Mouse (Mus musculus): ENCODE measurements around the gene Atoh7.

The Atoh7 gene

DNA sequence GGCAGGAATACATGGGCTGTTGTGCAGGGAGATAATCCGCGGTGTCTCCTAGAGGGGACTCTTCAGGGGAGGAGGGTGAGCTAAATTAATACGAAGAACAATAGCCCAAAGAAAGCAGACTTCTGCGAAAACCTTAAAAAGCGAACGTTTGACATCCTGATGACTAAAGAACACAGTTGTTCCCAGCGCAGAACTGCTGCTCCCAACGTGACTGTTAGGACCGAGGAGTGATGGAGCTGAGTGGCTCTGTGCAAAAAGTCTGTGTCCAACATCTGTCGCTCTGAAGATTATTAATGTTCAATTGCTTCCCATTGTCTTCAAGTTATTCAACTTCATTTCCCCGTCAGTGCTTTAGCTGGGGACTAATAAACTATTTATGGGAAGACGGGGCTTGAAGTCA is 1.3 kb upstream of the Atoh7 start:
- DNase-seq (ENCODE audit: low spot score in 2 of 2), result no peak

DNA sequence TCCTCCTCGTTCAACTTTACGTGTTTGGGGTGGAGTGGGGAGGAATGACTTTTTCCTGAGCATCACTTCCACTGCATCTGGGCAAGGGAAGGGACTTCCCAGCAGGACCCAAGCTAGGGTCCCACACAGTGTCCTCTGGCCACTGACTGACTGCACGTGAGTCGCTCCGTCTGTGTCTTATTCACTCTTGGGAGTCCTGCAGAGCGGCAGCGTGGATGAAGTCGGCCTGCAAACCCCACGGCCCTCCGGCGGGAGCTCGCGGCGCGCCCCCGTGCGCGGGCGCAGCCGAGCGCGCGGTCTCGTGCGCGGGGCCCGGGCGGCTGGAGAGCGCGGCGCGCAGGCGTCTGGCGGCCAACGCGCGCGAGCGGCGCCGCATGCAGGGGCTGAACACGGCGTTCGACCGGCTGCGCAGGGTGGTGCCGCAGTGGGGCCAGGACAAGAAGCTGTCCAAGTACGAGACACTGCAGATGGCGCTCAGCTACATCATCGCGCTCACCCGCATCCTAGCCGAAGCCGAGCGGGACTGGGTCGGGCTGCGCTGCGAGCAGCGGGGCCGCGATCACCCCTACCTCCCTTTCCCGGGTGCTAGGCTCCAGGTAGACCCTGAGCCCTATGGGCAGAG is 601 bp downstream of the Atoh7 start:
- DNase-seq (ENCODE audit: low spot score in 2 of 2), result peak in 1 of 2 experiments; percentile 14

DNA sequence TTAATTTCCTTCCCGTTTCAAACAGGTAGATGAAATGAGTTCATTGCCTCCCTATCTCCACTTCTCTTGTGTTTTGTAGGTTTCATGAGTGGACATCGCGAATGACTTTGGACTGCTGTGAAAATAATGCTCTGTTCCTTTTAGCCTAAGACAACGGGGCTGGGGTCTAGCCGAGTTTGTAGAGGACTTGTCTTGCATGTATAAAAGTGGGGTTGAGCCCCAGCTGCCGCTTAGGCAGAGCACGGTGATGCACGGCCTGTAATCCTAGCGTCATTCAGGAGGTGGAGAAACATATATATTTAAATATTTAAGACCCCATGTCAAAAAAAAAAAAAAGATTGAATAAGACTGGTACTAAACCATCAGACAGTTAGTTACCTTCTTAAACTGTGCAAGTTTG is 1.2 kb downstream of the Atoh7 start:
- DNase-seq (ENCODE audit: low spot score in 2 of 2), result no peak

DNA sequence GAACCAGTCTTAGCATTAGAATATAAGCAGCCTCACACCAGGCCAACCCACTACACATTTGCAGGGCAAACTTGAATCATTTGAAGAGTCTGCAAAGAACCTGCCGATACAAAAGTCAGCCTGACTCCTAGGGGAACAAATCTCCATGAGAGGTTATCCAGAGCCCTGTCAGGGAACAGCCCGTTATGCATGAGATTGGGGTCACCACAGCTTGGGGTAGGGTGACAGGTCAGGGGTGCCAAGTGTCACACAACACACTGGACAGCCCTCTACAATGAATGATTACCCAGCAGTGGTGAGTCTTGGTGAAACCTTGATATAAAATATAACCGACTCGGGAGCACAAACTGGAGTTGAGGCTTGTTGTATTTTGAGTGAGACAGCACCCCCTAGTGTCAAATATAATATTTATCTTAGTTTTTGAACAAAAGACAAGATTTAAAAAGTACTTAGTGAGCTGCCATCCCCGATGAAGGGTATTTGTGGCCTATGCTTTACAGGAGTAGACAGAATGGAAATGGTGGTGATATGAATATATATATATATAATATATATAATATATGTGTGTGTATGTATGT is 13.7 kb downstream of the Atoh7 start:
- no peak for DNase-seq (ENCODE audit: low spot score in 2 of 2)

DNA sequence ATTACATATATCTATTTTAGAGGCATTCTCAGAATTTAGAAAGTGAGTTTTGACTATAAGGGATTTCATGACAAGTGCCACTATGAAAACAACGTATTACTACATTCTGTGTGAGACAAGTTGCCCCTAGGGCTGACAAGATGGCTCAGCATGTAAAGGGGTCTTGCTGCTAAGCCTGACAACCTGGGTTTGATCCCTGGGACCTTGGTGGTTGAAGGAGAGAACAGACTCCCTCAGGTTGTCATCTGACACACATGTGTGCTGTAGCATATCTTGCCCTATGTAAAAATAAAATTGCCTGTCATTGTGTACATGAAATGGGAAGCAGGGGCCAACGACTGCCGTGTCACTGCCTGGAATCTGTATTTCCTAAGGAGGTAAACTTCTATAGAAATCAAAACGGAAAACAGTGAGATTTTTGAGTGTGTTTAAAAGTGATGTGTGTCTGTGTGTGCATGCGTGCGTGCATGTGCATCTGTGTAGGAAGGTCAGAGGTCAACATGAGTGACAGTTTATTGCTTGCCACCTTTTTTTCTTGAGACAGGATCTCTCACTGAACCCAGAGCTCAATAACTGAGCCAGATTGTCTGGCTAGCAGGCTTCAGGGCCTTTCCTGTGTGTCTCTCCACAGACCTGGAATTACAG is 14.4 kb downstream of the Atoh7 start:
- no peak for DNase-seq (ENCODE audit: low spot score in 2 of 2)

DNA sequence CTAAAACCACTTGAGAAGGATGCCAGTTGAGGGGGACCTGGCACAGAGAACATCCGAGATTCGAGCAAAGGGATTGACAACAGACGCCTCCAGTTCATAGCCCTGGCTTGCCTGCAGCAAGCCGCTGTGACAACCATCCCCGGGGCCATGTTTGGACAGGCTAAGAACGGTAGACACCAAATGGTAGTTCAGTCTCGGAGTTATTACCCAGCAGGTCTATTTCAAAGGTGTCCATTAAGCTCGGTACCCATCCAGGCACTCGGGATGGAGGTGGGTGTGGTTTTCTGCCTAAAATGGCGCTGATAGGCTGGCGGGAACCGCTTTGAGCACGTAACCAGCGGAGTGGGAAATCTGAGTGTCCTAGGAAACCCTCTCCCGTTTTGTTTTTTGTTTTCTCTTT is 16.4 kb downstream of the Atoh7 start:
- DNase-seq (ENCODE audit: low spot score in 2 of 2), result no peak

DNA sequence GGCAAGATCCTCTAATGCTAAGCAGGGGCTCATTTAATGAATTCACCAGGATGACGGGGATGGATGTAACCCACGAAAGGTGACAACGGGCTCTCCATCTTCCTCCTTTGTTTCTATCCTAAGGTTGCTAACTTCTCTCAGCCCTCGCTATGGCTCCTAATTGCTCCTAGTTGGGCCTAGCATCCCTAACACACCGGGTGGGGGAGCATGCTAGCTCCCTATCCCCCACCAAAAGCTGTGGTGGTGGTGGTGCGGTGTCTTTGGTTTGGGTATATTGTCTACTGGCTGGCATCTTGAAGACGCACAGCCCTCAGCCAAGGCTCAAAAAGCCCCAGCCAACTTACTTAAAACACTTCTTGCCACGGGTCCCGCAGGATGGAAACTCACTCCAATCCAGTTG is 16.9 kb downstream of the Atoh7 start:
- no peak for DNase-seq (ENCODE audit: low spot score in 2 of 2)

DNA sequence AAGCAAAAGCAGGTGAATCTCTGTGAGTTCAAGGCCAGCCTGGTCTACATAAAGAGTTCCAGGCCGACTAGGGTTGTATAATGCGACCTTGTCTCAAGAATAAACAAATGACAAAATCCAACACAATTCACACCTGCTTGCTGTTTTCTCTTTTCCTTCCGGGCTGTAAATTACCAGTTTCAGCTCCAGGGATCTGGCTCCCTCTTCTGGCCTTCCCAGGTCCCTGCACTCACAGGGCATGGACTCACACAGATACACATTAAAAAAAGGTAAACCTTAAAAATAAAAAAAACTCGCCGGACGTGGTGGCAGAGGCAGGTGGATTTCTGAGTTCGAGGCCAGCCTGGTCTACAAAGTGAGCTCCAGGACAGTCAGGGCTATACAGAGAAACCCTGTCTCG is 18.1 kb downstream of the Atoh7 start:
- DNase-seq (ENCODE audit: low spot score in 2 of 2), result no peak

DNA sequence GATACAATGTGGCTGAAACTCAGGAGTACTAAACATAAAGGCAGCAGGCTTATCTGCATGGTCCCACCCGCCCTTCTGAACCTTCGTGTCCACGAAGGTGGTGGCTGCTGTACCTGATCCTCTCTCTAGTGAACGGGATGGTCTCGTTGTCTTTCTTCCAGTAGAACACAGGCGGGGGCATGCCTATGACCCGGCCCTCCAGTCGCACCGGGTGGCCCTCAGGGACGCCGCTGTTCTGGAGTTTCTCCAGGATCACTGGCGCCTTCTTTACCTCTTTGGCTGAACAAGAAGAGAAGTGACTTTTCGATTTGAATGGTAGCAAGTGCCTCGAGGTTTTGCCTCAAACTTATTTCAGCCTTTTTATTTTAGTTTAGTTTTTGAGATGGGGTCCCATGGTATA is 20.5 kb downstream of the Atoh7 start:
- no peak for DNase-seq (ENCODE audit: low spot score in 2 of 2)

DNA sequence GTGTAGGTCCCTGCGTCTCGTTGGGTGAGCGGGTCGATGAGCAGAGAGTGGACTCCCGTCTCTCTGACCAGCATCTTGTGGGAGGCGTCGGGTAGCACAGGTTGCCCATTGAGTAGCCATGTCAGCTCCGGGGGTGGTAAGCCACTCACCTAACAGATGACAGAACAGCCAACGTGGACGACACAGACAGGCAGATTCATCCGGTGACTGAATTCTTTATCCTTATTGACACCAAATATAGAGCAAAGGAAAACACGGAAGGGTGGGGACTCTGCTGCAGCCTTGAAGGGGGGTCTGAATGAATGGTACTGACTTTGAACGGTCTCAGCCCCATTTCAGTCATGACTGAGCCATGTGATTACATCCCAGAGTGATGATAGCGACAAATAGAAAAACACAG is 22.5 kb downstream of the Atoh7 start:
- no peak for DNase-seq (ENCODE audit: low spot score in 2 of 2)

DNA sequence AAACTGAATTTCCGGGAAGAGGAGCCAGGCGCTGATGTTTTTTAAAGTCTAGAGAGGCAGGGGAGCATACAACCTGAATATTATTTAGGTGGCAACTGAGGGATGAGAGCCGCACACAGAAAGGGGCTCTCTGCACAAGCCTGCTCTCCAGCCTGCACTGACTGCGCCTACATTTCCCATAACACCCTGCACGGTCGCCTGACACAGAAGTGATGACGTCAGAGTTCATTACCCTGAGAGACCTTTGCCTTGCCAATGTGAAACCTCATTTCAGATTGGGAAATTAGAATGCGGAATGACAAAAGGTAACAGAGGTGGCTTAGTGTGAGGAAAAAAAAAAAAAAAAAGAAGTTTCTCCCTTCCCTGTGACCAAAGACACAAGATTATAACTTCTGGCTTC is 23.1 kb downstream of the Atoh7 start:
- DNase-seq (ENCODE audit: low spot score in 2 of 2), result no peak

DNA sequence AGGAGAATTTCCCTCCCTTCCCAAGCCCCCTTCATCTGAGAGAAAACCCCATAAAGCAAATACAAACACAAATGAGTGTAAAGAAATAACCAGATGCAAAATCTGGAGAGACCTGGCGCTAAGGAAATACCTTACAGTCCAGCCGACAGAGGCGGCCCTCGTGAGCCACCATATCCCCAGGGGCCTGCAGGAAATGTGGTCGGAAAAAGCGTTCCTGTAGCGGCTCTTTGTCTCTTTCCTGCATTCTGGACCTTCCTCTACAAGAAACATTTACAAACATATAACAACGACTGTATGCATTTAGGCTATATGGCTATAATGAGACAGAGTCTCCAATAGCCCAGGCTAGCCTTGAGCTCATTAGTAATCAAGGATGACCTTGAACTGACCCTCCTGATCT is 23.7 kb downstream of the Atoh7 start:
- no peak for DNase-seq (ENCODE audit: low spot score in 2 of 2)

DNA sequence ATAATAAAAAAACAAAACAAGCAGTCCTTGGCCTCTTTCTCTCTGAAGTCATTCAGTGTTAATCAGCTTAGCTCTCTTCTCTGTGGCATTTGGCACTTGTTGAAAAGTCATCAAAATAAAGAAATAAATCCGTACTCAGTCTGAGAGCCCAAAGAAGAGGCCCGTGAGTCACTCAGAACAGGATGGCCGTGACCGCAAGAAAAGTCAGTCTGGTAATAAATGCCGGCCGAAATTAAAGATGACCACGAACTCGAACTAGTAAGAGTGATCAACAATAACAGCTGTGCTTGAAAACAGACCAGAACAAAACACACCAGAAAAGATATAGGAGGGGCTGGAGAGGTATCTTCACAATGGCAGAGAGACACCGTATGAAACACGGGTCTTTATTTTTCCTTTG is 24.6 kb downstream of the Atoh7 start:
- no peak for DNase-seq (ENCODE audit: low spot score in 2 of 2)

DNA sequence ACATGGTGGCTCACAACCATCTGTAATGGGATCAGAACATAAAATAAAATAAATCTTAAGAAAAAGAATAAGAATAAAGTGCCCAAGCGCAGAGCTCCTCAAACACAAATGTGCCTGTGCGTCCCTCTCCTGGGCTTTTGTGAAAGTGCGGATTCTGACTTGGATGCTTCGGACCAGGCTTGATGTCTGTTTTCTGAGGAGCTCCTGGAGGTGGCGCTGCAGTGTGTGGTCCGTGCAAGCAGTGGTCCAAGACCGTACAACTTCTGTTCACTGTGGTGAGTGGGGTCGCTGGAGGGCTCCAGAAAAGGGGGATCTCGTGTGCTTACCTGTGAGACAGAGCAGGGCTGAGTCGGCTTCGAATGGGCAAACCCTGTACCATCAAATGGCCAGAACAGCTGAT is 25.9 kb downstream of the Atoh7 start:
- DNase-seq (ENCODE audit: low spot score in 2 of 2), result no peak

DNA sequence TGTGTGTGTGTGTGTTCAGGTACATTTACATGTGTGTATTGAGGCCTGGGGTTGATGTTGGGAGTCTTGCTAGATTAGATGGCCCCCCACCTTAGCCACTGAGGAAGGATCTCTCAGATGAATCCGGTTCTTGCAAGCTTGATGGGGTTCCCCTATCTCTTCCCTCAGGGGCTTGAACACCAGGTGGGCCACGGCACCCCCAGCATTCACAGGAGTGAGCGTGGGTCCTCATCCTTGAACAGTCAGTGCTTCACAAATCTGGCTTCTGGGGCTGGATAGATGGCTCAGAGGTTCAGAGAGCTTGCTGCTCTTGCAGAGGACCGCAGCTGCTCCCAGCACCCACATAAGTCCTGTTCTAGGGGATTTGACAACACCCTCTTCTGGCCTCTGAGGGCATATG is 26.7 kb downstream of the Atoh7 start:
- no peak for DNase-seq (ENCODE audit: low spot score in 2 of 2)

DNA sequence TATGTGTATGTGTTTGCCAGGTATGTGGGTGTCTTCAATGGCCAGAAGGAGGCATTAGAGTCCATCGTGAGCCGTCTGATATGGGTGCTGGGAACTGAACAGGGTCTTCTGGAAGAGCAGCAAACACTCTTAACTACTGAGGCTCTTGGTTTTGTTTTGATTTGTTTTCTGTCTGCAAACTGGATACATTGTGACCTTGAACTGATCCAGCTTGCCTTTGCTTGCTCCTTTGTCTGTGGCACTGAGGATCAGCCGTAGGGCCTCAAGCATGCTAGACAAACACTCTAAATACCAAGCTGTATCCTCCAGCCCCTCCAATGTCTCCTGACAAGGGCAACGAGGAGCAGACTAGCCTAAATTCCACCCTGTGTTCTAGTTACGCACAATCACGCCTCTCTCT is 27.7 kb downstream of the Atoh7 start:
- no peak for DNase-seq (ENCODE audit: low spot score in 2 of 2)

DNA sequence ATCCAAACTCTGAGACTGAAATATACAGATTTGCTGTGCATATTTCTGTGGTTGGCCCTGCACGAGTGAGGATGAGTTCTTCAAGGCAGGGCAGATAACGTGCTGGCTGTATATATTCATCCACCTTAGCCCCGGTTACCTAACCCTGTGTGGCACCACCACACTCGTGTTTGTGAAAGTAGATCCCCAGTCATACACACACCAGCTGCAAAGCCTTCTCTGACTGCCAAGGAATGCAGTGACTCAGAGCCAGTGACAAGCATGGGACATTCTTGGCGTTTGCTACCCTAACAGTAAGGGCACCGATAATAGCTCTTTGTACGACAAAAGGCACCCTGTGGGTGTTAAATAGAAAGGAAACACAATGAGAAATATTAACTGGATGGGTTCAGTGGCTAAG is 28.8 kb downstream of the Atoh7 start:
- no peak for DNase-seq (ENCODE audit: low spot score in 2 of 2)

DNA sequence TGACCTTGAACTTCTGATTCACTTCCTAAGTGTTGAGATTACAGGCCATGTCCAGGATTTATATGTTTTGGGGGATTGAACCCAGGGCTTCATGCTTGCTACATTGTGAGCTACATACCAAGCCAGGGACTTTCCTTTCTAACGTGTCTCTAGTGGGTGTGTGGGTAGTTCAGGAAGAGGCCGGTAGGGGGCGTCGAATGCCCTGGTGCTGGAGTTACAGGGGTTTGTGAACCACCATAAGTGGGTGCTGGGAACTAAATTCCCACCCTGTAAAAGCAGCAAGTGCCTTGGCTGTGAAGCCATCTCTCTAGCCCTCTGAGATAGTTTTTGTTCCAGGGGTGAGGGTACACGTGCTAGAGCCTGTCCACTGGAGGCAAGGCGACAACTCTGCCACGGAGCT is 31.0 kb downstream of the Atoh7 start:
- DNase-seq (ENCODE audit: low spot score in 2 of 2), result no peak

DNA sequence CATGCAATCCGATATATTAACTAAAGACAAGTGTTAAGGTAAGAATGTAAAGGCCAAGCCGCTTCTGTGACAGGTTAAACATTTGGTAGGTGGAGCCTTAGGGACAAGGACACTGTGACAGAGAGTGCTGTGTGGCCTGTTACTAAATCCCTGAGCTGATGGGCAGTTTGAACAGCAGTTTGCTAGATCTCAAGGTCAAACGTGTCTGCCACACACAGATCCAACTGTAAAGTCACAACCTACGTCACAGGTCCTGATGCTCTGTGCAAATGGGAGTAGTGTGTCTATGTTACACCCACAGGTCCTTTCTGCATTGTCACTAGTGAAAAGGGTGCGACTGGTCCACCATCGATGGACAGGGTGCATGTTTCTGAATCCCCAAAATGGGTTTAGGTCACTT is 32.9 kb downstream of the Atoh7 start:
- DNase-seq (ENCODE audit: low spot score in 2 of 2), result no peak

DNA sequence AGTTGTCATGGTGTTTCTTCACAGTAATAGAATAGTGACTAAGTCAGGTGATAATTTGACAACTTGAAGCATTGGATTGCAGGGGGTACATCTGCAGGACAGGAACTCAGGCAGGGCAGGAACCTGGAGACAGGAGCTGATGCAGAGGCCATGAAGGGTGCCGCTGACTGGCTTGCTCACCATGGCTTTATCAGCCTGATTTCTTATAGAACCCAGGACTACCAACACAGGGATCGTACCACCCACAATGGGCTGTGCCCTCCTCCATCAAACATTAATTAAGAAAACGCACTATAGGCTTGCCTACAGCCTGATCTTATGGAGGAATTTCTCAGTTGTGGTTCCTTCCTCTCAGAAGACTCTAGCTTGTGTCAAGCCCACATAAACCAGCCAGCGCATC is 33.9 kb downstream of the Atoh7 start:
- no peak for DNase-seq (ENCODE audit: low spot score in 2 of 2)

DNA sequence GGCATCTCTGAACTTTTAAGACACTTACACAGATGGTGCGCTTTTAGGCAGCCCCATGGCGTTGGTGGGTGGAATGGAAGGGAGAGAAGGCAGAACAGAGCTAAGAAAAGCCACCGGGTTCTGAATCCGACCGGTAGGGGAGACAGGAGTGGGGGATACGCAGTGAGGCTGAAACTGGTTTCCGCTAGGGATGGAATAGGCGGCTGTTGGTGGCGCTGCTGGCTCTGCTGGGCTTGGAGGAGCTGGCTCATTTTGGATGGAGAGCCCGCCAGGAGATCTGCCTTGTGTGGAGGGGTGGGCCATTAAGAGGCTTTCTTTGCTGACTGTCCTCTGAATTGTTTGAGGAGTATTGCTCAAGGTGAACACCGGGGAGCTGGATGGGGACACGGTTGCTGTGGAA is 36.2 kb downstream of the Atoh7 start:
- DNase-seq (ENCODE audit: low spot score in 2 of 2), result no peak

DNA sequence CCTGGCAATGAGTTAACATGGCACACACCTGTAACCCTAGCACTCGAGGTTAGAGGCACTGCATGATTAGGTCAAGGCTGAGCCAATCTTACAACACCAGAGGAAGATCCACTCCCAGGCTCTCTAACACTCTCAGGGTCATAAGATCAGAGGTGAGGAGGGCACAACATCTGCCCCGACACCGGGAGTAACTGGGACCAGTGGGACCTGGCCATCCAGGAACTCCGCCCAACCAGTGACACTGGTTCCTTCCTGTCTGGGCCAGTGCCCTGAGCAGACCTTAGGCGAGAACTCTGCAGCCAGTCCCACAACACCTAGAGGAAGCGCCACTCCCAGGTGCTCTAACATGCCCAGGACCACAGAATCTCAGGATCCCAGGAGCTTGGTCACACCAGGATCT is 37.0 kb downstream of the Atoh7 start:
- DNase-seq (ENCODE audit: low spot score in 2 of 2), result no peak

DNA sequence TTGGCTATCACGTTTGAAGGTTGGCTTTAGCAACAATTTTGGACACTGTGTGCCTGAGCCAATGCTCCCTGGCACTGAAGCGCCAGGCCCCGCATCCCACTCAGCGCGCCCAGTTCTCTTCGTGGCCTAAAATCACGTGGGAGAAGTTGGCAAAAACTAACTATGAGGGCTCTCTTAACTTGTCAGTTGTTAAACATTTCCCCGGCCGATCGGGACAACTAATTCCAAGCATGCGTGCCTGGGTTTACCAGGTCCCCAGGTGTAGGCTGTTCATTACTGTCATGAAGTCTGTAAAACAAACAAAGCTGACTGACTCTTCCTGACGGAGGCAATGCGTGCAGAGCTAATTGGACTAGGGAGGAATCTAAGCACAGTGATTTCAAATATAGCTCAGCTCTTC is 43.2 kb downstream of the Atoh7 start:
- no peak for DNase-seq (ENCODE audit: low spot score in 2 of 2)
